Mouse (Mus musculus) hindbrain, embryonic 14.5 days (tissue): ENCODE data around the gene Akr1b7. TPM values are rescaled to one million over a fixed set of nuclear protein-coding genes. Genes with fewer than 3 reads are reported as not detected.

Source experiments
- ATAC-seq: fragments of 200-750 bp; cut with Nextera tagmentation; 2 replicates; pipeline ENCODE4 v1.8.0; 2017; ENCODE audit warnings: moderate number of reproducible peaks, mild to moderate bottlenecking, moderate TSS enrichment, moderate library complexity; ENCODE audit not compliant: low FRiP score
- DNase-seq: peaks from one replicate; pipeline ENCODE4 v3.0.0-alpha.2; 2015; ENCODE audit warnings: low spot score
- H3K27ac ChIP-seq: fragments of 300-500 bp; sonication (generic); 2 replicates; pipeline ENCODE4 v1.5.1; 2014; ENCODE audit warnings: mild to moderate bottlenecking, moderate library complexity
- H3K27me3 ChIP-seq: fragments of 300-500 bp; sonication (generic); 2 replicates; pipeline ENCODE4 v1.6.1; 2014; ENCODE audit warnings: mild to moderate bottlenecking, low read length, mixed read lengths; ENCODE audit not compliant: control insufficient read depth, insufficient read depth
- H3K36me3 ChIP-seq: fragments of 300-500 bp; sonication (generic); replicated peaks from 2 replicates; pipeline ENCODE4 v1.6.1; 2014; ENCODE audit not compliant: control insufficient read depth, insufficient read depth
- H3K4me1 ChIP-seq: fragments of 300-500 bp; sonication (generic); replicated peaks from 2 replicates; pipeline ENCODE4 v1.6.1; 2014; ENCODE audit warnings: antibody characterized with exemption, low read length, mixed read lengths; ENCODE audit not compliant: control insufficient read depth, insufficient read depth
- H3K4me2 ChIP-seq: fragments of 300-500 bp; sonication (generic); replicated peaks from 2 replicates; pipeline ENCODE4 v1.6.1; 2014; ENCODE audit warnings: mild to moderate bottlenecking, moderate library complexity
- H3K4me3 ChIP-seq: fragments of 300-500 bp; sonication (generic); replicated peaks from 2 replicates; pipeline ENCODE4 v1.5.1; 2014; ENCODE audit warnings: mild to moderate bottlenecking, low read length
- H3K9ac ChIP-seq: fragments of 300-500 bp; sonication (generic); 2 replicates; pipeline ENCODE4 v1.6.1; 2014
- H3K9me3 ChIP-seq: fragments of 300-500 bp; sonication (generic); 2 replicates; pipeline ENCODE4 v1.6.1; 2016; ENCODE audit warnings: low read length; ENCODE audit not compliant: control insufficient read depth
- WGBS: fragments of 180-500 bp; shearing (Covaris S2); extraction: QIAGEN DNeasy Blood & Tissue Kit; methylation state at CpG from one replicate; pipeline ENCODE4 v1.1.7; 2014; 5-methylcytosine and 5-hydroxymethylcytosine counted together
- polyA plus RNA-seq: library from polyadenylated mRNA; unstranded; fragments of >200 nt; fragmentation: Nextera tagmentation; extraction: Ambion mirVana; gene quantifications from 2 replicates; pipeline ENCODE4 v1.2.1, GENCODE M21; 2014

The Akr1b7 gene
- polyA plus RNA-seq, 1 experiment from 2014 or later, result not detected

- H3K4me2 ChIP-seq, result no peak overlapping the region
- H3K36me3 ChIP-seq, result no peaks in the 10 kb centered on the region
- no peak overlapping the region for H3K4me3 ChIP-seq
- DNase-seq (no peak), ATAC-seq (no peak)
- H3K27ac ChIP-seq, result no peak overlapping the region
- no peaks in the 10 kb centered on the region for H3K9me3 ChIP-seq
- no peak overlapping the region for H3K9ac ChIP-seq
- H3K27me3 ChIP-seq, result no peaks in the 10 kb centered on the region
- H3K4me1 ChIP-seq, result no peaks in the 10 kb centered on the region
These were observed 47.3 kb downstream of the Akr1b7 start for GRCm38 (mm10) chr6:34459456-34459855.

DNA sequence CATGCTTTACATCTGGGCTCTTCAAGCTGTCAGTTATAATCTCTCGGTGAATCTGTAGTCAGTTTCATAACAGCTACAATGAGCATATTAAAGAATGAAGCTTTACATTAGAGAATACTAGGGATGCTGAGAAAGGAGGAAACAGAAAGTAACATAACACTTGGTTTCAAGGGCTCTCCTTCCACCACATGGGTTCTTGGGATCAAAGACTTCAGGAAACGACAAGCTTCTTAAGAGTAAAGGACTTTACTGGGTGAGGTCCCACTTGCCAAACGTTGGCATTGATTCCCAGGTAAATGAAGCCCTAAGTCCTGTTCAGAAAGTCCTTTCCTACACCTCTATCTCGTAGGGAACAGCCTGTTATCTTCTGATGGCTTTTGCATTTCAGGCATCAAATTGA lies 48.5 kb downstream of the Akr1b7 start:
- H3K4me1 ChIP-seq, result no peaks in the 10 kb centered on the region
- no peaks in the 10 kb centered on the region for H3K9me3 ChIP-seq
- H3K36me3 ChIP-seq, result no peaks in the 10 kb centered on the region
- ATAC-seq (no peak), DNase-seq (no peak)
- no peak overlapping the region for H3K4me2 ChIP-seq
- 67% methylated on average over 4 of the region's 4 CpGs for WGBS
- H3K9ac ChIP-seq, result no peak overlapping the region
- H3K27ac ChIP-seq, result no peak overlapping the region
- no peak overlapping the region for H3K4me3 ChIP-seq
- H3K27me3 ChIP-seq, result no peaks in the 10 kb centered on the region

DNA sequence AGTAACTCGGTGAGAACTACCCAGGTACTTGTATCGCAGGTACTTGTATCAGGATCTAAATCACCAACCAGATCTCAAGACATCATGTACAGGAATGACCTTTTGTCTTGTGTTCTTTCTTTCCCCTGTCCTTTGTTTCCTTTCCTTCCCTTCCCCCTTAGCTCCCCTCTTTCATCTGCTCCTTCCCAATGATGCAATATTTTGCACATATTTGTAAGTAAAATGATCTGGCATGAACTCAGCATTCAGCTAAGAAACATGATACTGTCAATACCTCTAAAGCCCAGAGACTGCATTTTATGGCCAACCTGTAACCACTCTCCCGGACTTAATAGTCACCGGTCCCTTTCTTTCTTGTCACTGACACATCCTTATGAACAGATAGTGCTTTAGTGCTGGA lies 51.4 kb downstream of the Akr1b7 start:
- no peak for DNase-seq
- no peak for ATAC-seq
- Histone ChIP-seq H3K9ac (no peak overlapping the region), H3K27me3 (no peaks in the 10 kb centered on the region), H3K4me1 (no peaks in the 10 kb centered on the region), H3K4me2 (no peak overlapping the region), H3K9me3 (no peaks in the 10 kb centered on the region), H3K27ac (no peak overlapping the region), H3K4me3 (no peak overlapping the region), H3K36me3 (no peaks in the 10 kb centered on the region)
- 96% methylated on average over 4 of the region's 4 CpGs for WGBS

GRCm38 (mm10) chr6:34471434-34472110 lies 59.4 kb downstream of the Akr1b7 start:
- Histone ChIP-seq H3K9ac (no peak overlapping the region), H3K4me2 (no peak overlapping the region), H3K9me3 (no peaks in the 10 kb centered on the region), H3K4me1 (peaks cover under 1% of the 10 kb centered on the region; the same call in 1 of the 2 replicates), H3K4me3 (no peak overlapping the region), H3K27ac (no peak overlapping the region), H3K36me3 (no peaks in the 10 kb centered on the region), H3K27me3 (no peaks in the 10 kb centered on the region)
- no peak for ATAC-seq
- 89% methylated on average over 12 of the region's 12 CpGs for WGBS
- DNase-seq, result no peak

Other genes starting within 250 kb of the Akr1b7 start
- 46.5 and 51.0 TPM in 2 replicates for gene Slc35b4, start 235.2 kb upstream of the Akr1b7 start, polyA plus RNA-seq
- 119 and 131 TPM in 2 replicates for gene Akr1b3, start 94.9 kb upstream of the Akr1b7 start, polyA plus RNA-seq
- 4.2 and 6.4 TPM in 2 replicates for gene Akr1b8, start 58.2 kb upstream of the Akr1b7 start, polyA plus RNA-seq
- gene Akr1b10, start 28.1 kb upstream of the Akr1b7 start, polyA plus RNA-seq, result 10.4 and 13.2 TPM in 2 replicates
- 85.2 and 86.1 TPM in 2 replicates for gene Bpgm, start 63.9 kb downstream of the Akr1b7 start, polyA plus RNA-seq
- 52.4 and 55.0 TPM in 2 replicates for gene Cald1, start 186.2 kb downstream of the Akr1b7 start, polyA plus RNA-seq